Mouse (Mus musculus): Measurements from ENCODE around the gene Dlgap4. TPM values are rescaled to one million over a fixed set of nuclear protein-coding genes. Genes with fewer than 3 reads are reported as not detected.

The Dlgap4 gene
- polyA plus RNA-seq, 1 experiment from 2014 or later = 51.9 TPM

GRCm38 (mm10) chr2:156810716-156811115, 197.2 kb downstream of the Dlgap4 start:
- H3K27me3 ChIP-seq (replicated peaks) = peaks cover 3% of the 10 kb centered on the region; the same call in 1 of the 2 replicates
- no peaks in the 10 kb centered on the region for H3K36me3 ChIP-seq
- H3K4me3 ChIP-seq = no peak overlapping the region
- ATAC-seq (ENCODE audit: extremely low read depth, insufficient number of reproducible peaks, low FRiP score, low TSS enrichment) = no peak
- H3K4me1 ChIP-seq = peaks cover 22% of the 10 kb centered on the region
- no peak overlapping the region for H3K9ac ChIP-seq
- H3K27ac ChIP-seq (replicated peaks) = no peak overlapping the region
- no peak overlapping the region for H3K4me2 ChIP-seq
- WGBS = 95% methylated on average over 10 of the region's 10 CpGs
- H3K9me3 ChIP-seq = no peaks in the 10 kb centered on the region

GRCm38 (mm10) chr2:156811556-156811955, 198.1 kb downstream of the Dlgap4 start:
- no peaks in the 10 kb centered on the region for H3K36me3 ChIP-seq
- no peak overlapping the region for H3K4me2 ChIP-seq
- 54% methylated on average over 5 of the region's 5 CpGs for WGBS
- H3K9me3 ChIP-seq = no peaks in the 10 kb centered on the region
- H3K27me3 ChIP-seq (replicated peaks) = no peaks in the 10 kb centered on the region
- no peak for ATAC-seq (ENCODE audit: extremely low read depth, insufficient number of reproducible peaks, low FRiP score, low TSS enrichment)
- H3K4me3 ChIP-seq = no peak overlapping the region
- H3K27ac ChIP-seq (replicated peaks) = no peak overlapping the region
- peaks cover 22% of the 10 kb centered on the region for H3K4me1 ChIP-seq
- no peak overlapping the region for H3K9ac ChIP-seq

Other genes with a start within 250 kb of the Dlgap4 start
- 1.1 and 1.2 TPM in 2 replicates for gene Epb41l1, start 192.8 kb upstream of the Dlgap4 start, polyA plus RNA-seq (2015; fragmentation: Nextera tagmentation; extraction: Ambion mirVana)
- 22.4 and 22.9 TPM in 2 replicates for gene Aar2, start 66.1 kb upstream of the Dlgap4 start, polyA plus RNA-seq (2015; fragmentation: Nextera tagmentation; extraction: Ambion mirVana)
- gene Myl9, start 161.7 kb downstream of the Dlgap4 start, polyA plus RNA-seq (2015; fragmentation: Nextera tagmentation; extraction: Ambion mirVana) = 1,696 and 1,855 TPM in 2 replicates
- gene Tgif2, start 226.3 kb downstream of the Dlgap4 start, polyA plus RNA-seq (2015; fragmentation: Nextera tagmentation; extraction: Ambion mirVana) = 35.5 and 35.9 TPM in 2 replicates
- gene 4930518I15Rik, start 244.2 kb downstream of the Dlgap4 start, polyA plus RNA-seq (2015; fragmentation: Nextera tagmentation; extraction: Ambion mirVana) = 4.1 and 5.3 TPM in 2 replicates
- gene Rab5if, start 249.4 kb downstream of the Dlgap4 start, polyA plus RNA-seq (2015; fragmentation: Nextera tagmentation; extraction: Ambion mirVana) = 163 and 172 TPM in 2 replicates